Mouse (Mus musculus): ENCODE measurements around the gene Rps27l. TPM values are rescaled to one million over a fixed set of nuclear protein-coding genes. Genes with fewer than 3 reads are reported as not detected.

Rps27l gene
- 62.6 and 63.6 TPM in 2 replicates for polyA plus RNA-seq (2012; rRNA removed; ENCODE audit: low replicate concordance)

DNA sequence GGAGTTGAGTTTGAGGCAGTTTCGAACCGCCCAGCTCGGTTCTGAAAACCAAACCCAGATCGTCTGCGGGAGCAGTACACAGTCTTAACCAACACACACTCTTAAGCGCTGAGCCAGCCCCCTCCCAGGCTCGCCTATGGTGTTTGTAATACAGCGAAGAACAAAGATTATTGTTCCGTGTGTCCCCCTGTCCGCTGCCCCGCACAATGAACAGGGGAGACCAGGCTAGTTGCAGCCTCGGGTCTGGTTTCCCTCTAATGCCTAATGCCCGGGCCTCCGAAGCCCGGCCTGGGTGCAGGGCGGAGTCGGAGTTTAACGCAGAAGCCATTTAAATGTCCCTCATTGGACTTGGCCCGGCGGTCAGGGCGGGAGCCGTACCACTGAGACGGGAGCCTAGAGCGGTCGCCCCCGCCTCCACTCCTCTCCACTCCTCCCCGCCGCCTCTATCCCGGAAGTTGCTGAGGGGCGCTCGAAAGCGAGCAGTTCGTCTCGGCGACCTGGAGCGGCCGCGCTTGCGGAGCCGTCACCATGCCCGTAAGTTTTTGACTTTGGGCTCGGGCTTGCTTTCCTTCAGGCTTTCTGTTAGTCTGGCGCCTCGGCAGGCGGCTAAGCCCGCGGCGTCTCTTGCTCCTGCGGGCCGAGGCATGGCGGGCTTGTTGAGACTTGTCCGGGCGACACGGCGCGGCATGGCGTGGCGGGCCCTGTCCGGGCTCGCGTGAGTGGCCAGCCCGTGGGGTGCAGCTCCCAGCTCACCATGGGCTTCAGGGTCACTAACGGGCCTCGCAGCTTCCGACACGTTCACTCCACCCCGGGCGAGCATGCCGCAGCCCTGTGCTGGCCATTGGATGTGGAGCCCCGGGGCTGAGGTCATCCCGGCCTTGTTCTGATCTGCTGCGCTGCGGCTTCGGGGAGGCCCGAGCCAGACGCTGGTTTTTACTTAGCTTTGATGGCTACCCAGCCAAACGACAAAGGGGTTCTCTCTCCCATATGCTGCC is at the start of gene Rps27l:
Gene Rps27l (plus strand): TSS at position 440 of the 995 bp plus-strand sequence.

GRCm38 (mm10) chr9:66919382-66919971 is 26.4 kb upstream of the Rps27l start, which contains the start of gene Rab8b:
TSS of gene Rab8b (minus strand) at chr9:66919687.

GRCm38 (mm10) chr9:66975239-66975645 is 29.4 kb downstream of the Rps27l start, which contains the start of gene Lactb:
TSS of gene Lactb (minus strand) at chr9:66975484.

Other genes starting within 250 kb of the Rps27l start
- gene Car12, start 232.4 kb upstream of the Rps27l start, polyA plus RNA-seq (2012; rRNA removed; ENCODE audit: low replicate concordance), result 0.75 and 13.1 TPM in 2 replicates
- gene Aph1b, start 150.6 kb upstream of the Rps27l start, polyA plus RNA-seq (2012; rRNA removed; ENCODE audit: low replicate concordance), result 4.7 and 6.2 TPM in 2 replicates
- 0.09 and 0.19 TPM in 2 replicates for gene Gm10647, start 149.0 kb upstream of the Rps27l start, polyA plus RNA-seq (2012; rRNA removed; ENCODE audit: low replicate concordance)
- 1.8 and 3.3 TPM in 2 replicates for gene Aph1c, start 111.4 kb upstream of the Rps27l start, polyA plus RNA-seq (2012; rRNA removed; ENCODE audit: low replicate concordance)
- gene Rab8b, start 26.4 kb upstream of the Rps27l start, polyA plus RNA-seq (2012; rRNA removed; ENCODE audit: low replicate concordance), result 11.6 and 16.7 TPM in 2 replicates
- 7.1 and 9.6 TPM in 2 replicates for gene Lactb, start 29.4 kb downstream of the Rps27l start, polyA plus RNA-seq (2012; rRNA removed; ENCODE audit: low replicate concordance)
- 62.5 and 411 TPM in 2 replicates for gene Tpm1, start 103.3 kb downstream of the Rps27l start, polyA plus RNA-seq (2012; rRNA removed; ENCODE audit: low replicate concordance)

All from subcutaneous adipose tissue, adult 2 months (tissue).